Mouse (Mus musculus) adrenal gland, adult 18-20 months (tissue): ENCODE data around the gene Sez6l2. TPM values are rescaled to one million over a fixed set of nuclear protein-coding genes. Genes with fewer than 3 reads are reported as not detected.

Experiments used
- DNase-seq, 2 experiments: peaks; one replicate each; pipeline ENCODE4 v3.0.0; 2021 to 2022; ENCODE audit warnings: low spot score in 2 of 2
- total RNA-seq, 2 experiments: library from RNA; stranded (reverse); gene quantifications; 1 replicate in 1 of 2; 2 replicates in 1 of 2; pipeline ENCODE4 v1.2.3; 2021

Sez6l2 gene
- total RNA-seq, 2 experiments from 2014 or later, result 46.6 to 84.4 TPM

- DNase-seq, result no peak
Observed at GRCm38 (mm10) chr7:127004122-127004875, 53.9 kb downstream of the Sez6l2 start.

- DNase-seq, result no peak
Observed at GRCm38 (mm10) chr7:127007313-127008024, 57.1 kb downstream of the Sez6l2 start.

DNA sequence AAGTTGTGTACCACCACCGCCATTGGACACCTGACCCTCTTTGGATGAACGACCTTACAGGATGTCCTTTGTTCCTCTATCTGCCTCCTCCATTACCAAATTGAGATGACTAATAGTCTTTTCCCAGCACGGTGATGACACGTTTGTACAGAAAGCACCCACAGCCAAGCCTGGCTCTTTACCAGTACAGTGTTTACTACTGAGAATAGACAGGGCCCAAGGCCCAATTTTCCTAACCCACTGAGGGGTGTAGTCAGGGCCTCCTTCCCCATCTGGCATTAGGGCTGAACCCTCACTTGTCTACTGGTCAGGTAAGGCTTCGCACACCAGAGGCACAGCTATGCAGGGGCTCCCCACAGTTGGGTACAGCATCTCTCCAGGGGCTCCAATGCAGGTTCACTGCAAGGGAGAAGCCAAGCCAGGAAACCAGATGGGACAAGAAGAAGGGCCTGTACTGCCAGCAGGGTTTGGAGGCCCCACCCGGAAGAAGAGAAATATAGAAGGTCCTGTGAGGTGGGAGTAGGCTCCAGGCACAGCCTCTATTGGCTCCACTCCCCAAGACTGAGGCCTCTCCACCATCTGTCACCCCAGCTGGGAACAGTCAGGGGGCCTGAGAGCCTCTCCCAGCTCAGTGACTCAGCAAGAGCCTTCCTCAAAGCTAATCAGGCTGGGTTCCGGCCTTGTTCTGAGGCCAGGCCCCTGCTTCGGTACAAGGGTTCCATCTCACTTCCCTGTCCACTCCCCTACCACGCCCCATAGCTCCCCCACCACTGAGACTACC is 58.1 kb downstream of the Sez6l2 start:
- DNase-seq, result peak; percentile 41 to 54

DNA sequence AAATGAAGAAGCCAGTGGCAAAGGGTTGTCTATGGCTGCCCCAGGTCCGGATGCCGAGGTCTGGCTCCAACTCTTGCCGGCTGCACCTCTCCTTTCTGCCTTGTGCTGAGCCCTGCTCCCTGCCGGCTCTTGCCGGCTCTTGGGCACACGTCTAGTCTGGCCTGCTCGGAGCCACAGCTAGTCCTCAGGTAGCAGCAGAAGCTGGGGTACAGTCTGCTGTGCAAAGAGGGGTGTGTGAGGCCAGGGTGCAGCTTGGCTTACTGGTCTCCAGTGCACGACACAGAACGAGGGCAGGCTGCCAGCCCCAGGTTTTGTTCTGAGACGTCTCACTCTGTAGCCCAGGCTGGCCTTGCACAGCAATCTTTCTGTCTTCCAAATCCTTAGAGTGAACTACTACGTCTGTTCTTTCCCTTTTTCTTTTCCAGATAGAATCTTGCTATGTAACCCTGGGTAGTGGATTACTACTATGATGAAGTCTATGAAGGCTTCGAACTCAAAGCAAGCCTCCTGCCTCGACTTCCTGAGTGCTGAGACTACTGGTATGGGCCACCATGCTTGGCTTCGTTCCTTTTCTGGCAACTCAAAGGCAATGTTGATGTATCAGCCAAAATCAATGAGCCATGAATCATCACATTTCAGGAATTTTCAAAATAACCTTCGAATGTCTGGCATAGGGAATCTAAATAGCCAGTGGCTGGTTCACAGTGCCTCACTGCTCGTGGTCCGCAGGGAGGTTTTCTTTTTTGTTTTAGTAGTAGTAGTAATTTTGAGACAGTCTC is 59.1 kb downstream of the Sez6l2 start:
- no peak for DNase-seq

DNA sequence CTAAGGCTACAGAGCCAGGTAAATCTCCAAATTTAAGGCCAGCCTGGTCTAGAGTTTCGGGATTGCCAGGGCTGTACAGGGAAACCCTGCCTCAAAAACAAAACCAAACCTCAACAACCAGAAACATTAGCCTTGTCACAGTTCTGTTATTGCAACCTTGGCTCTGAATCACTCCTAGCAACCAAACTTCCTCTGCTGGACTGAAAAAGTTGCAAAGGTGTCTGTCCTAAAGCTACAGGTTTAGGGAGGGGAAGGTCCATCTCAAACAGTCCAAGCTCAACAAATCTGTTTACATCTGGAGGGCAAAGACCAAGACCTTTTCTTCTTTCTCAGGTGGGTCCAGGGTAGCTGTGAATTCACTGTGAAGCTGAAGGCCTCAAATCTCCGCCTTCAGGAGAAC is 60.7 kb downstream of the Sez6l2 start:
- no peak for DNase-seq

DNA sequence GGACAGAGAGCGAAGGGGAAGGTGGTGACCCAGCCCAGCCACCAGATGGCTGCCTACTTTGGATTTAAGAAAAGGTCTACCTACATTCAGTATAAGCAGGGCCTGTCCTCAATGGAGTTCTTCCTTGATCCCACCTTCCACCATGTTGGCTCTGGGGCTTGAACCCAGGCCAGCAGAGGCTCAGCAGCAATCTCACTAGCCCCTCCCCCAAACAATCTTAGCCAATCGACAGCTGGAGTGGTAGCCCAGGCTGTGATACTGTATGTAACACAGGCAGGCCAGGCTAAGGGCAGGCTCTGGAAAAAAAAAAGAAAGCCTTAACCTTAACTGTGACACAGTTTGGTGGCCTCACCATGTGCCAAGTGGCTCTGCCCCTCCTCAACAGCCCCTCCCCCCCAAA is 61.4 kb downstream of the Sez6l2 start:
- no peak for DNase-seq

DNA sequence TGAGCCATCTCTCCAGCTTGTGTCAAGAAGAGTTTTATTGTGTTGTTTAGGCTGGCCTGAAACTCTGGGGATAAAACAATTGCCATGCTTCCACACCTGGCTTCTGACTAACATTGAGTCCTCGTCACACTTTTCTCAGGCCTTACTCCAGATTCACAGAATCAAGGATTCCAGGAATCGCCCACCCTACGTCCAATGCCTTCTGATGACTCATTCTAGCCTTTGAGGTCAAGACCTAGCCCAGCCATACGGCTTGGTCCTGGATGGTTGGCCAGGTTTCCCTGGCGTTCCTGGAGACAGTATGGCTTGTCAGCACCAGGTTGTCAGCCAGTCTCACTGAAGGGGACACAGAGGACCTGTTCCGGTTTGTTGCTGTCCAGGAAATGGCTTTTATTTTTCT is 62.0 kb downstream of the Sez6l2 start:
- DNase-seq, result no peak

DNA sequence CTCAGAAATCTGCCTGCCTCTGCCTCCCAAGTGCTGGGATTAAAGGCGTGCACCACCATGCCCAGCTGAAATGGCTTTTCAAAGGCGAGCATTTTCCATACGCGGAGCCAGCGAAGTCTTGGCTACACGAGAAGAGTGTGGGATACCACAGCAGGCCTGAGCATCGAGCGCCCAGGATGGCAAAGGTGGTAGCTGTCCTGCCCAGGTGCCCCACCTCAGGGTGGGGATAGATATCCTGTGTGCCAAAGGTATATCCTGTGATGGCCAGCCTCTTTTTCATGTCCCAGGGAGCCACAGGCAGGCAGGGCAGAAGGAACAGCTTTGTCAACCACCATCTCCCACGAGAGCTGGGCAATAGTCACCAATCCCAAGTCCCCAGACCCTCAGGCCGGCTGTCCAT is 62.5 kb downstream of the Sez6l2 start:
- DNase-seq, result no peak

DNA sequence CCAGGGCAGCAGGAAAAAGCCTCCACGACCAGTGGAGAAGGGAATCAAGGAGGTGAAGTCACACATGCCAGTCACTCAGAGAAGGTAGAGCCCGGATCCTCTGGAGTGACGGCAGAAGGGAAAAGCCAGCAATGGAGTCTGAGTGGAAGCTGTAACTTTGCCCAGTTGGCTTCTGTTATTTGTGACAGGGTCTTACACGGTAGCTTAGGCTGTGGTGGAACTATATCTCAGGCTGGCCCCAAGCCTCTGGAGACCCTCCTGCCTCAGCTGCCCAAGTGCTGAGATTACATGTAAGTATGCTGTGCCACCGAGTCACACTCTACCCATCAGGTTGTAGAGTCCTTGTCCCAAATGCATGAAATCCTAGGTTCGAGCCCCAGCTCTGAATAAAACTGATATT is 63.0 kb downstream of the Sez6l2 start:
- no peak for DNase-seq

DNA sequence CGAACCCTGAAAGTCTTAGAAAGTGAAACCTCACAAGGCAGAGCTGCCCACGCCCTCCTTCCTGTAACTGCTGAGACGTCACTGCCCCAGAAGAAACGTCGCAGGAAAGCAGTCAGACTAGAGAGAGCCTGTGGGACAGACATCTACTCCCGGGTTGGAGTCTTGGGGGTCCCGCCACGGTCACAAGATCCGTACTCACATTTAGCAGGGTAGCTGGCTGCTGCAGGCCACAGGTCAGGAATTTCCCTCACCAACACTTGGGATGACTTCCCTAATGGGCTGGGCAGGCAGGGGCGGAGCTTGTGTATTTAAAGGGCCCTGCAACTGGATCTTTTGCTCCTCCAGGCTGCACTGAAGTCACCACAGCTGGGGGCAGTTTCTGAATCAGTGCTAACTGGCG is 64.0 kb downstream of the Sez6l2 start, which contains the start of gene Mvp:
TSS of gene Mvp (minus strand) at position 302 of the 400 bp plus-strand sequence.
- peak; percentile 66 to 70 for DNase-seq

DNA sequence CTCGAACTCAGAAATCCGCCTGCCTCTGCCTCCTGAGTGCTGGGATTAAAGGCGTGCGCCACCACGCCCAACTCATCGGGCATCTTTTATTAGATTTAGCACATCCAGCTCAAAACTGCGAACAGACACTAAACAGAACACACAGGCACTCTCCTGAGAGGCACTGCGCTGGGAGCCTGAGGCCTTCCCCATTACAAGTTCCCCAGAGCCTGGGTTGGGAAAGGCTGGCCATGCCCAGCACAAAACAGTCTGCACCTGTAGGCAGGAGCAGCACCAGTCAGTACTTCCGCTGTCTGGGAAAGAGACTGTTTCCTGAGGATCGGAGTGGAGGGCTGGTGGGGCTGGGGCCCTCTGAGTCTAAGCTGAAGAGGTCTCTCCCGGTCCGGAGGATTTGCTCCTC is 64.6 kb downstream of the Sez6l2 start:
- no peak for DNase-seq

GRCm38 (mm10) chr7:127016081-127016480 is 65.7 kb downstream of the Sez6l2 start:
- peak in 1 of 2 experiments; percentile 42 for DNase-seq

GRCm38 (mm10) chr7:127016481-127016485 is 65.9 kb downstream of the Sez6l2 start, which contains the start of gene Pagr1b:
Gene Pagr1b (minus strand): TSS chr7:127016484.
- no peak for DNase-seq

DNA sequence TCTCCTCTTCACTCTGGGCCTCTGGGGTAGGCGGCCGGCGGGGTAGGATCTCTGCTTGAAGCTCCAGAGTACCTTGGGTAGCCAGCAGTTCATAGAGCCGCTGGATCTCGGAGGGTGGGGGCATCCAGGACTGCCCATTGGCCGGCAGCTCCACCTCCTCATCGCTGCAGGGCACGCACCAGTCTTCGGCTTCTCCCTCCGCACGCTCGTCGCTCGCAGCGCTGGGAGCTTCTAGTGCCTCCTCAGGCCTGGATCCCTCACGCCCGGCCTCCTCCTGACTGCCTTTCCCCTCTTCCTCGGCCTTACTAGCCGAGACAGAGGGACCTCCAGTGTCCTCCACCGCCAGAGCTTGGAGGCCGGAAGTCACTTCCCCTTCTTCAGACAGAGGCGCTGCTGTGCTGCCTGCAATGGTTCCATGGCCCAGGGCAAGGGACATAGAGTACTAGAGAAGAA is 66.1 kb downstream of the Sez6l2 start:
- peak; percentile 66 for DNase-seq

- DNase-seq, result peak; percentile 92 to 95
Observed at GRCm38 (mm10) chr7:127016971-127017949, 66.9 kb downstream of the Sez6l2 start, which contains the start of gene Pagr1a. Gene Pagr1a (minus strand): TSS chr7:127017352.

GRCm38 (mm10) chr7:127017950-127018345 is 67.6 kb downstream of the Sez6l2 start:
- no peak for DNase-seq

DNA sequence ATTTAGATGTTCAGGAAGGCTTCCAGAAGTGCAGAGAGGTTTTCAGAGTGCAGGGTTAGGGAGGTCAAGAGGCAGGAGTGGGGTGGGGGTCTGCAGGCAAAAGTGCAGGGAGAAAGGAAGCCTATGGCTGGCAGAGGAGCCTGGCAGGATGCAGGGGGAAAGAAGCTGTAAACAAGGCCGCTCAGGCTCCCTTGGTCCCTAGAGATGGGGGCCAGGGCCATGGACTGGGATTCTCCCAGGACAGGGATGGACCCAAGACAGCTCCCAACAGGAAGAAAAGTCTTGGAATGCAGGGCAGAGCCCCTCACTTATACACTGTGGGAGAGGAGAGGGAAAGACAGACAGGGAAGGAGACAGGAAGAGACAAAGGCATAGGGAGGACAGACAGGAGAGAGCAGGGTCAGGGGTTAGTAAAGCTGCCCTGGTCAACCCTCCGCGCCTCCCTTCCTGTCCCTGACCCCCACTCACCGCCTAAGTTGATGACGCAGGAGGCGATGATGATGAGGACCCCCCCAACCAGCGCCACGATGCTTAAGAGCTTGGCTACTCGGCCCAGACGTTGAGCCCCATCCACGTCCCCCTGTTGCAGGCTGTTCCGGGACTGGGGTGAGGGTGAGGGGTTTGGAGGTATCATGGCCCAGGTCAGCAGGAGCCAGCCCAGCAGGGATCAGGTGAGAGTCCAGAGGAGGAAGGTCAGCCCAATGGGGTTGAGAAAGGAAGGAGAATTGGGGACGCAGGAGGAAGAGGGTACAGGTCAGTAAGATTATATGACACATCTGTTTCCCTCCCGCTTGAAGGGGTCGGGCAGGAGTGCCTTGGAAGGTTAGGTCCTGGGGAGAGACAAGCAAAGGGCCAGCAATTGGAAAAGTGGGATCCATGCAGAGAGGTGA is 68.3 kb downstream of the Sez6l2 start:
- no peak for DNase-seq

DNA sequence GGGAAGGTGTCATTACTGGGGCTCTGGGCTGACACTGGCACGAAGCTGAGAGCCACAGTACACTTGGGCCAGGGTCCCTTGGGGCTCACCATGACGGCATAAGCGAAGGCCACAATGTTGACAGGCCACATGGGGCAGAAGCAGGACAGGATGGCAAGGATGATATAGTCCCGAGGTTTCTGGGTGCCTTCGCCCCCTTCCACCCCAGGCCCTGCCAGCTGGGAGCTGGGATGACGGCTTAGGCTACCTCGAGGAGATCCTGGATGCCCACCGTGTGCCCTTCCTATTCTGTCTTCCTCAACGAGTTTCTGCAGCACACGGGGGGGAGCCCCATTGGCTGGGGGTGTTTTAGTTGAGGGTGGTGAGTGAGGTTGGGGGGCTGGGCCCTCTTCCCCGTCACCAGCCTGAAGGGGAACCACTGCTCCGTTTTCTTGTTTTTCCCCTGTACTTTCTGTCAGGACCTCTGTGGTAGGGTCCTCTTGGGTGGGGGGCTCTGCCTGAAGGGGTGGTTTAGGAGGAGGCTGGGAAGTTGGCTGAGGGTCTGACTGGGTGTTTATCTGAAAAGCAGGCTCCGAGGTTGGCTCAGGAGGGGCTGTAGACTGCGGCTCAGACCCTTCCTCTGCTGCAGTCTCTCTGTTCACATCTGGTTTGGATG is 69.1 kb downstream of the Sez6l2 start:
- no peak for DNase-seq

- no peak for DNase-seq
Observed at GRCm38 (mm10) chr7:127020031-127020430, 69.7 kb downstream of the Sez6l2 start.
